Mouse (Mus musculus): ENCODE measurements at regions not wholly inside any gene's neighbourhood (a gene's known extent, or its start where the extent isn't known, plus 50 kb on each side); places are given as distances from the start of the nearest gene placed in this dataset.

- TF ChIP-seq EP300 (IDR thresholded peaks at IDR 0.05; ENCODE audit: low read depth) (no peak), CTCF (IDR thresholded peaks at IDR 0.05; ENCODE audit: low read depth) (no peak)
- Histone ChIP-seq H3K36me3 (replicated peaks; ENCODE audit: insufficient read depth, low read length) (no peaks in the 10 kb centered on the region), H3K9me3 (ENCODE audit: low read length) (no peaks in the 10 kb centered on the region), H3K4me3 (ENCODE audit: low read depth, low read length) (no peak overlapping the region), H3K27ac (ENCODE audit: low read depth) (no peak overlapping the region), H3K4me2 (ENCODE audit: low read depth, low read length) (no peak overlapping the region), H3K9ac (replicated peaks) (no peak overlapping the region), H3K4me1 (ENCODE audit: insufficient read depth) (no peaks in the 10 kb centered on the region), H3K27me3 (ENCODE audit: insufficient read depth, low read length) (no peaks in the 10 kb centered on the region)
- DNase-seq = no peak
- WGBS (ENCODE audit: insufficient replicate concordance) = 87% methylated on average over 2 of the region's 2 CpGs
- no peak for ATAC-seq
Observed at GRCm38 (mm10) chr10:95031371-95031770, 86.7 kb upstream of the Plxnc1 start.

DNA sequence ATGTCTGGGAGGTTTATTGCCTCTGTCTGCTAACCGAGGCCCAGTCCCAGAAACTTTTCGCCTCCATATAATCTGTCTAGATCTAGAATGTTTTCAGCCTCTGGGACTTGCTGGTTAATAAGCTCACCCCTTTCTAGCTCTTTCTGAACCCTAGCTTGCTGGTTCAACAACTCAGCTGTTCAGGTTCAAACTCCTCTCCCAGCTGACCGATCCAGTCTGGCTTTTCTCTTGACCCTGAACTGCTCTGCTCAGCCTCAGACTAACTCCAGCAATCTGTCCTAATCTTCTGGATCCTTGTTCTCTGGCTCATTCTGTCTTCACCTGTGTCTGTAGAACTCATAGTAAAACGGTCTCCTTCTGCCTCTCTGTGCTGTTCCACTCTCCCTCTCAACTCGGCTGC, 86.2 kb upstream of the Plxnc1 start:
- H3K4me1 ChIP-seq (ENCODE audit: insufficient read depth) = no peaks in the 10 kb centered on the region
- H3K27me3 ChIP-seq (ENCODE audit: insufficient read depth, low read length) = no peaks in the 10 kb centered on the region
- no peak overlapping the region for H3K9ac ChIP-seq (replicated peaks)
- no peak overlapping the region for H3K27ac ChIP-seq (ENCODE audit: low read depth)
- WGBS (ENCODE audit: insufficient replicate concordance) = 65% methylated on average over 5 of the region's 5 CpGs
- no peak overlapping the region for H3K4me2 ChIP-seq (ENCODE audit: low read depth, low read length)
- H3K9me3 ChIP-seq (ENCODE audit: low read length) = no peaks in the 10 kb centered on the region
- DNase-seq (no peak), ATAC-seq (no peak)
- TF ChIP-seq CTCF (IDR thresholded peaks at IDR 0.05; ENCODE audit: low read depth) = no peak
- TF ChIP-seq EP300 (IDR thresholded peaks at IDR 0.05; ENCODE audit: low read depth) = no peak
- H3K36me3 ChIP-seq (replicated peaks; ENCODE audit: insufficient read depth, low read length) = no peaks in the 10 kb centered on the region
- no peak overlapping the region for H3K4me3 ChIP-seq (ENCODE audit: low read depth, low read length)

- DNase-seq (no peak), ATAC-seq (no peak)
- no peak overlapping the region for H3K4me2 ChIP-seq (ENCODE audit: low read depth, low read length)
- TF ChIP-seq EP300 (IDR thresholded peaks at IDR 0.05; ENCODE audit: low read depth) (no peak), CTCF (IDR thresholded peaks at IDR 0.05; ENCODE audit: low read depth) (no peak)
- no peak overlapping the region for H3K27ac ChIP-seq (ENCODE audit: low read depth)
- no peaks in the 10 kb centered on the region for H3K9me3 ChIP-seq (ENCODE audit: low read length)
- 63% methylated on average over 3 of the region's 3 CpGs for WGBS (ENCODE audit: insufficient replicate concordance)
- H3K4me1 ChIP-seq (ENCODE audit: insufficient read depth) = no peaks in the 10 kb centered on the region
- H3K36me3 ChIP-seq (replicated peaks; ENCODE audit: insufficient read depth, low read length) = no peaks in the 10 kb centered on the region
- H3K27me3 ChIP-seq (ENCODE audit: insufficient read depth, low read length) = no peaks in the 10 kb centered on the region
- no peak overlapping the region for H3K9ac ChIP-seq (replicated peaks)
- no peak overlapping the region for H3K4me3 ChIP-seq (ENCODE audit: low read depth, low read length)
Observed at GRCm38 (mm10) chr10:95029554-95029953, 84.9 kb upstream of the Plxnc1 start.

- no peak for TF ChIP-seq CTCF (IDR thresholded peaks at IDR 0.05; ENCODE audit: low read depth)
- no peak for TF ChIP-seq EP300 (IDR thresholded peaks at IDR 0.05; ENCODE audit: low read depth)
- H3K9ac ChIP-seq (replicated peaks) = no peak overlapping the region
- H3K36me3 ChIP-seq (replicated peaks; ENCODE audit: insufficient read depth, low read length) = no peaks in the 10 kb centered on the region
- H3K4me3 ChIP-seq (ENCODE audit: low read depth, low read length) = no peak overlapping the region
- no peaks in the 10 kb centered on the region for H3K27me3 ChIP-seq (ENCODE audit: insufficient read depth, low read length)
- no peak overlapping the region for H3K4me2 ChIP-seq (ENCODE audit: low read depth, low read length)
- ATAC-seq (no peak), DNase-seq (no peak)
- no peaks in the 10 kb centered on the region for H3K9me3 ChIP-seq (ENCODE audit: low read length)
- 82% methylated on average over 12 of the region's 12 CpGs for WGBS (ENCODE audit: insufficient replicate concordance)
- no peaks in the 10 kb centered on the region for H3K4me1 ChIP-seq (ENCODE audit: insufficient read depth)
- no peak overlapping the region for H3K27ac ChIP-seq (ENCODE audit: low read depth)
Observed at GRCm38 (mm10) chr10:95025569-95026327, 81.1 kb upstream of the Plxnc1 start.

- H3K27me3 ChIP-seq (ENCODE audit: insufficient read depth, low read length) = no peaks in the 10 kb centered on the region
- H3K27ac ChIP-seq (ENCODE audit: low read depth) = no peak overlapping the region
- WGBS (ENCODE audit: insufficient replicate concordance) = 31% methylated on average over 1 of the region's 1 CpGs
- H3K36me3 ChIP-seq (replicated peaks; ENCODE audit: insufficient read depth, low read length) = no peaks in the 10 kb centered on the region
- TF ChIP-seq CTCF (IDR thresholded peaks at IDR 0.05; ENCODE audit: low read depth) = no peak
- no peak for TF ChIP-seq EP300 (IDR thresholded peaks at IDR 0.05; ENCODE audit: low read depth)
- no peak overlapping the region for H3K4me3 ChIP-seq (ENCODE audit: low read depth, low read length)
- no peak for ATAC-seq
- no peak overlapping the region for H3K9ac ChIP-seq (replicated peaks)
- no peak overlapping the region for H3K4me2 ChIP-seq (ENCODE audit: low read depth, low read length)
- H3K4me1 ChIP-seq (ENCODE audit: insufficient read depth) = no peaks in the 10 kb centered on the region
- no peaks in the 10 kb centered on the region for H3K9me3 ChIP-seq (ENCODE audit: low read length)
- DNase-seq = no peak
Observed at GRCm38 (mm10) chr10:95021209-95021608, 76.6 kb upstream of the Plxnc1 start.

- 73% methylated on average over 7 of the region's 7 CpGs for WGBS (ENCODE audit: insufficient replicate concordance)
- Histone ChIP-seq H3K4me1 (ENCODE audit: insufficient read depth) (no peaks in the 10 kb centered on the region), H3K36me3 (replicated peaks; ENCODE audit: insufficient read depth, low read length) (no peaks in the 10 kb centered on the region), H3K4me3 (ENCODE audit: low read depth, low read length) (no peak overlapping the region), H3K9me3 (ENCODE audit: low read length) (no peaks in the 10 kb centered on the region), H3K9ac (replicated peaks) (no peak overlapping the region), H3K4me2 (ENCODE audit: low read depth, low read length) (no peak overlapping the region), H3K27me3 (ENCODE audit: insufficient read depth, low read length) (no peaks in the 10 kb centered on the region), H3K27ac (ENCODE audit: low read depth) (no peak overlapping the region)
- no peak for DNase-seq
- ATAC-seq = no peak
- TF ChIP-seq CTCF (IDR thresholded peaks at IDR 0.05; ENCODE audit: low read depth) = no peak
- TF ChIP-seq EP300 (IDR thresholded peaks at IDR 0.05; ENCODE audit: low read depth) = no peak
Observed at GRCm38 (mm10) chr10:95016896-95017295, 72.3 kb upstream of the Plxnc1 start.

All from liver, postnatal 0 days (tissue).